Mouse (Mus musculus): ENCODE measurements around the gene Wbp1l. TPM values are rescaled to one million over a fixed set of nuclear protein-coding genes. Genes with fewer than 3 reads are reported as not detected.
"Not testable (repeated sequence)": the region's sequence is repeated elsewhere in the genome, so short reads cannot be mapped to it uniquely, and the experiment has no call there.

Gene Wbp1l
- total and polyA plus RNA-seq, 3 experiments, result 52.9 to 70.0 TPM; not detected in 1

GRCm38 (mm10) chr19:46563603-46564002 is 35.3 kb upstream of the Wbp1l start (continued):
- no peak for TF ChIP-seq KAT2A (conservative IDR thresholded peaks at IDR 0.05; ENCODE audit: low read depth, low read length)
- TF ChIP-seq GABPA (IDR thresholded peaks at IDR 0.05; ENCODE audit: low read depth, low read length), result no peak

DNA sequence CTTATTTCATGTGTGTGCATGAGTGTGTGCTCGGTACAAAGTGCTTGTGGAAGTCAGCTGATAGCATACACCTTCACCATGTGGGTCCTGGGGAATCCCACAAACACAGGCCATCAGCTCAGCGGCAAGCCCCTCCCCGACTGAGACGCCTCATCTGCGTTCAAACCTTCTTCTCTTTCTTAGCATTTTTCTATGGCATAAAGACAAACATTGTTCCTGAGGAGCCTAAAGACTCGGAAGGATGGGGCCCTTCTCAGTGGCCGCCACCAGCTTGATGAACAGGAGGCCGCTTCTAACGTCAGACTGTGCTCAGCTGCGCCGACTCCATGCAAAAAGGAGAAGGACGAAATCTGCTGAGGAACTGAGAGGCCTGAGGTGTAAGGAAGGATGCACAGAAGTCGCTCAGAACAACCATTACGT is 34.8 kb upstream of the Wbp1l start:
- Histone ChIP-seq H3K27ac (ENCODE audit: control insufficient read depth, low read depth, low read length) (no peak overlapping the region), H3K4me3 (ENCODE audit: control insufficient read depth in 1 of 2, insufficient read depth in 1 of 2, low read depth in 2 of 2, low read length in 2 of 2) (no peak overlapping the region), H3K27me3 (ENCODE audit: control insufficient read depth in 1 of 2, insufficient read depth in 2 of 2, low read length in 2 of 2) (no peaks in the 10 kb centered on the region), H3K4me1 (ENCODE audit: control insufficient read depth in 1 of 2, insufficient read depth in 2 of 2, low read length in 2 of 2) (peaks cover 0 to 3% of the 10 kb centered on the region in 2 experiments; a peak in 1 of 4 replicates), H3K79me2 (ENCODE audit: control insufficient read depth, insufficient read depth, low read length, poor library complexity) (no peaks in the 10 kb centered on the region; the same call in 1 of the 2 replicates), H3K36me3 (ENCODE audit: control insufficient read depth in 1 of 2, insufficient read depth in 2 of 2, low read length in 2 of 2) (no peaks in the 10 kb centered on the region), H3K9me3 (replicated peaks; ENCODE audit: insufficient read depth, low read length) (no peaks in the 10 kb centered on the region), H3K9ac (ENCODE audit: control insufficient read depth, low read depth, low read length, poor library complexity, severe bottlenecking) (no peak overlapping the region)
- DNase-seq (ENCODE audit: low read depth, low spot score), result no peak
- TF ChIP-seq CHD1 (IDR thresholded peaks at IDR 0.05; ENCODE audit: low read depth, low read length), result no peak
- TF ChIP-seq NRF1 (IDR thresholded peaks at IDR 0.05; ENCODE audit: insufficient read depth, low read depth, low read length, poor library complexity, severe bottlenecking), result no peak
- no peak for TF ChIP-seq NELFE (IDR thresholded peaks at IDR 0.05; ENCODE audit: low read depth, low read length)

DNA sequence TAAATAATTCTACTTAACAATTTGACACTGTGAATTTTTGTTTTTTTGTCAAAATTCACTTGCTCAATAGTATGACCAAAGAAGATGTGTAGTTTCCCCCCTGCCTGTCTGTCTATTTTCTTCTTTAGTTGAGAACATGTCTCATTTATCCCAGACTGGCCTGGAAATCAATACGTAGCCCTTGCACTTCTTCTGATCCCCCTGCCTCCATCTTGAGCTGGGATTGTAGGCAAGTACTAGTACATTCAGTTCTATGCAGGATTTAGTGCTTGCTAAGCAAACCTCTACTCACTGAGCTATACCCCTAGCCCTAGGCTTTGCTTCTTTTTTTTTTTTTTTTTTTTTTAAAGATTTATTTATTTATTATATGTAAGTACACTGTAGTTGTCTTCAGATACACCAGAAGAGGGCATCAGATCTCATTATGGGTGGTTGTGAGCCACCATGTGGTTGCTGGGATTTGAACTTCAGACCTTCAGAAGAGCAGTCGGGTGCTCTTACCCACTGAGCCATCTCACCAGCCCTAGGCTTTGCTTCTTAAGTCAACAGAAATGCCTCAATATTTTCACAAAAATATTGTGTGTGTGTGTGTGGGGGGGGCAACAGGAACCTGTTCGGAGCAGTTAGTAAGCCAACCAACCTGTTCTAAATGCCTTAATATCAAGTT is 27.5 kb upstream of the Wbp1l start:
- not testable (repeated sequence) for H3K79me2 ChIP-seq (ENCODE audit: control insufficient read depth, insufficient read depth, low read length, poor library complexity); H3K27ac ChIP-seq (ENCODE audit: control insufficient read depth, low read depth, low read length); H3K27me3 ChIP-seq (ENCODE audit: control insufficient read depth in 1 of 2, insufficient read depth in 2 of 2, low read length in 2 of 2); H3K9me3 ChIP-seq (replicated peaks; ENCODE audit: insufficient read depth, low read length)
- peak overlapping the region; percentile 68 for H3K9ac ChIP-seq (ENCODE audit: control insufficient read depth, low read depth, low read length, poor library complexity, severe bottlenecking)
- H3K36me3 ChIP-seq (ENCODE audit: control insufficient read depth in 1 of 2, insufficient read depth in 2 of 2, low read length in 2 of 2), result peaks cover 0 to 19% of the 10 kb centered on the region in 2 experiments; a peak in 2 of 4 replicates
- peaks cover 8 to 15% of the 10 kb centered on the region in 2 experiments for H3K4me1 ChIP-seq (ENCODE audit: control insufficient read depth in 1 of 2, insufficient read depth in 2 of 2, low read length in 2 of 2)
- TF ChIP-seq MYC (IDR thresholded peaks at IDR 0.05; ENCODE audit: low read depth, low read length), result peak; percentile 67
- TF ChIP-seq ZNF384 (IDR thresholded peaks at IDR 0.05; ENCODE audit: low read depth, low read length), result peak; percentile 56
- TF ChIP-seq CTCF (IDR thresholded peaks at IDR 0.05 in 2 of 3, conservative IDR thresholded peaks at IDR 0.05 in 1 of 3; ENCODE audit: control insufficient read depth in 1 of 3, insufficient read depth in 1 of 3, low read depth in 2 of 3, low read length in 3 of 3, poor library complexity in 1 of 3, severe bottlenecking in 1 of 3), result peak in 1 of 3 experiments; percentile 16; a peak in 1 of 6 replicates
- TF ChIP-seq SIN3A (IDR thresholded peaks at IDR 0.05; ENCODE audit: low read length), result peak; percentile 18; the same call in 1 of the 2 replicates
- TF ChIP-seq TBP (IDR thresholded peaks at IDR 0.05; ENCODE audit: low read depth, low read length), result peak; percentile 85
- DNase-seq (ENCODE audit: low read depth, low spot score), result peak; percentile 59
- H3K4me3 ChIP-seq (ENCODE audit: control insufficient read depth in 1 of 2, insufficient read depth in 1 of 2, low read depth in 2 of 2, low read length in 2 of 2), result peak overlapping the region; percentile 73 to 81

DNA sequence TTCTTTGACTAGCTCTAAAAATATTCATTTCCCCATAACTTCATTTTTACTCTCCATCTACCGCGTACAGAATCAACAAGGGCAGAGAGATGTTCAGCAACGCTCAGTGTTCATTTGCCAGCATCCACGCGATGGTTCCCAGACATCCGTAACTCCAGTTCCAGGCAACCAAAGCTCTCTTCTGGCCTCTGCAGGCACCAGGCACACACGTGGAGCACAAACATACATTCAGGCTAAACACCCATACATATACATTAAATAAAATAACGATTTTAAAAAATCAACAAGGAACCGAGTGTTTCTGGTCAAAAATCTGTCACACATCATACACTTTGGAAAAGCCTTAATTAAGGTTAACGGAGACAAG is 27.0 kb upstream of the Wbp1l start:
- Histone ChIP-seq H3K9me3 (replicated peaks; ENCODE audit: insufficient read depth, low read length) (no peaks in the 10 kb centered on the region), H3K27me3 (ENCODE audit: control insufficient read depth in 1 of 2, insufficient read depth in 2 of 2, low read length in 2 of 2) (no peaks in the 10 kb centered on the region), H3K27ac (ENCODE audit: control insufficient read depth, low read depth, low read length) (no peak overlapping the region), H3K36me3 (ENCODE audit: control insufficient read depth in 1 of 2, insufficient read depth in 2 of 2, low read length in 2 of 2) (peaks cover 0 to 19% of the 10 kb centered on the region in 2 experiments; a peak in 2 of 4 replicates), H3K4me3 (ENCODE audit: control insufficient read depth in 1 of 2, insufficient read depth in 1 of 2, low read depth in 2 of 2, low read length in 2 of 2) (peak overlapping the region; percentile 73 to 81), H3K9ac (ENCODE audit: control insufficient read depth, low read depth, low read length, poor library complexity, severe bottlenecking) (peak overlapping the region; percentile 68), H3K79me2 (ENCODE audit: control insufficient read depth, insufficient read depth, low read length, poor library complexity) (peaks cover 5% of the 10 kb centered on the region), H3K4me1 (ENCODE audit: control insufficient read depth in 1 of 2, insufficient read depth in 2 of 2, low read length in 2 of 2) (peaks cover 8 to 15% of the 10 kb centered on the region in 2 experiments)
- peak; percentile 48 for DNase-seq (ENCODE audit: low read depth, low spot score)
- no peak for TF ChIP-seq CTCF (IDR thresholded peaks at IDR 0.05 in 2 of 3, conservative IDR thresholded peaks at IDR 0.05 in 1 of 3; ENCODE audit: control insufficient read depth in 1 of 3, insufficient read depth in 1 of 3, low read depth in 2 of 3, low read length in 3 of 3, poor library complexity in 1 of 3, severe bottlenecking in 1 of 3)
- no peak for TF ChIP-seq USF1 (IDR thresholded peaks at IDR 0.05; ENCODE audit: low read depth, low read length)
- TF ChIP-seq ZNF384 (IDR thresholded peaks at IDR 0.05; ENCODE audit: low read depth, low read length), result no peak
- no peak for TF ChIP-seq MAFK (IDR thresholded peaks at IDR 0.05; ENCODE audit: borderline replicate concordance, low read depth, low read length)
- no peak for TF ChIP-seq ZKSCAN1 (IDR thresholded peaks at IDR 0.05; ENCODE audit: low read depth, low read length)
- no peak for TF ChIP-seq KAT2A (conservative IDR thresholded peaks at IDR 0.05; ENCODE audit: low read depth, low read length)
- no peak for TF ChIP-seq POLR2A (IDR thresholded peaks at IDR 0.05; ENCODE audit: control insufficient read depth in 1 of 2, insufficient read depth in 1 of 2, low read depth in 1 of 2, low read length in 2 of 2, poor library complexity in 1 of 2)
- TF ChIP-seq SMC3 (IDR thresholded peaks at IDR 0.05; ENCODE audit: low read depth, low read length), result no peak
- TF ChIP-seq MYB (IDR thresholded peaks at IDR 0.05; ENCODE audit: low read depth, low read length), result no peak

Data from MEL (cell line).